Mouse (Mus musculus): ENCODE data around the gene Gdi2.

Gene Gdi2

GRCm38 (mm10) chr13:3547856-3548255 is 10.0 kb downstream of the Gdi2 start:
- DNase-seq (ENCODE audit: low spot score), result no peak

GRCm38 (mm10) chr13:3563130-3563529 is 25.3 kb downstream of the Gdi2 start:
- no peak for DNase-seq (ENCODE audit: low spot score)

GRCm38 (mm10) chr13:3563953-3564352 is 26.1 kb downstream of the Gdi2 start:
- DNase-seq (ENCODE audit: low spot score), result no peak

- no peak for DNase-seq (ENCODE audit: low spot score)
These were observed 52.9 kb downstream of the Gdi2 start for GRCm38 (mm10) chr13:3590789-3591188.

GRCm38 (mm10) chr13:3594311-3594710 is 56.4 kb downstream of the Gdi2 start:
- DNase-seq (ENCODE audit: low spot score), result no peak

- no peak for DNase-seq (ENCODE audit: low spot score)
These were observed 58.4 kb downstream of the Gdi2 start for GRCm38 (mm10) chr13:3596232-3596631.

GRCm38 (mm10) chr13:3609780-3610117 is 71.9 kb downstream of the Gdi2 start:
- DNase-seq (ENCODE audit: low spot score), result no peak

- DNase-seq (ENCODE audit: low spot score), result peak; percentile 25
These were observed 72.4 kb downstream of the Gdi2 start for GRCm38 (mm10) chr13:3610118-3610794.

GRCm38 (mm10) chr13:3610795-3611438 is 73.1 kb downstream of the Gdi2 start, which contains the start of gene Fam208b:
Gene Fam208b, minus strand, starts transcription at chr13:3611108.
- peak; percentile 79 for DNase-seq (ENCODE audit: low spot score)

Data from ovary, postnatal 10 days (tissue).